Mouse (Mus musculus) embryonic facial prominence, embryonic 15.5 days (tissue): ENCODE data around the gene Tmem63a. TPM values are rescaled to one million over a fixed set of nuclear protein-coding genes. Genes with fewer than 3 reads are reported as not detected.
"Not testable (repeated sequence)": the region's sequence is repeated elsewhere in the genome, so short reads cannot be mapped to it uniquely, and the experiment has no call there.

ENCODE experiments used
- ATAC-seq: fragments of 200-750 bp; cut with Nextera tagmentation; 2 replicates; pipeline ENCODE4 v1.8.0; 2017; ENCODE audit warnings: low read depth, moderate TSS enrichment; ENCODE audit not compliant: insufficient number of reproducible peaks, low FRiP score, low TSS enrichment
- H3K27ac ChIP-seq: fragments of 300-500 bp; sonication (generic); replicated peaks from 2 replicates; pipeline ENCODE4 v1.5.1; 2015; ENCODE audit warnings: mild to moderate bottlenecking, inconsistent platforms
- H3K27me3 ChIP-seq: fragments of 300-500 bp; sonication (generic); 2 replicates; pipeline ENCODE4 v1.6.1; 2015; ENCODE audit warnings: inconsistent platforms
- H3K36me3 ChIP-seq: fragments of 300-500 bp; sonication (generic); 2 replicates; pipeline ENCODE4 v1.6.1; 2015; ENCODE audit warnings: mild to moderate bottlenecking, inconsistent platforms
- H3K4me1 ChIP-seq: fragments of 300-500 bp; sonication (generic); 2 replicates; pipeline ENCODE4 v1.6.1; 2015; ENCODE audit warnings: inconsistent platforms
- H3K4me2 ChIP-seq: fragments of 300-500 bp; sonication (generic); replicated peaks from 2 replicates; pipeline ENCODE4 v1.6.1; 2015; ENCODE audit warnings: mild to moderate bottlenecking, inconsistent platforms
- H3K4me3 ChIP-seq: fragments of 300-500 bp; sonication (generic); replicated peaks from 2 replicates; pipeline ENCODE4 v1.5.1; 2015; ENCODE audit warnings: mild to moderate bottlenecking, inconsistent platforms
- H3K9ac ChIP-seq: fragments of 300-500 bp; sonication (generic); 2 replicates; pipeline ENCODE4 v1.6.1; 2015; ENCODE audit warnings: inconsistent platforms
- H3K9me3 ChIP-seq: fragments of 300-500 bp; sonication (generic); replicated peaks from 2 replicates; pipeline ENCODE4 v1.6.1; 2016; ENCODE audit warnings: inconsistent platforms
- WGBS: fragments of 180-500 bp; shearing (Covaris S2); methylation state at CpG from one replicate; pipeline ENCODE4 v1.1.7; 2015; 5-methylcytosine and 5-hydroxymethylcytosine counted together
- polyA plus RNA-seq: library from polyadenylated mRNA; unstranded; fragments of >200 nt; fragmentation: Nextera tagmentation; extraction: Ambion mirVana; gene quantifications from 2 replicates; pipeline ENCODE4 v1.2.1, GENCODE M21; 2015

Gene Tmem63a
- polyA plus RNA-seq, 1 experiment from 2014 or later = 18.5 TPM

DNA sequence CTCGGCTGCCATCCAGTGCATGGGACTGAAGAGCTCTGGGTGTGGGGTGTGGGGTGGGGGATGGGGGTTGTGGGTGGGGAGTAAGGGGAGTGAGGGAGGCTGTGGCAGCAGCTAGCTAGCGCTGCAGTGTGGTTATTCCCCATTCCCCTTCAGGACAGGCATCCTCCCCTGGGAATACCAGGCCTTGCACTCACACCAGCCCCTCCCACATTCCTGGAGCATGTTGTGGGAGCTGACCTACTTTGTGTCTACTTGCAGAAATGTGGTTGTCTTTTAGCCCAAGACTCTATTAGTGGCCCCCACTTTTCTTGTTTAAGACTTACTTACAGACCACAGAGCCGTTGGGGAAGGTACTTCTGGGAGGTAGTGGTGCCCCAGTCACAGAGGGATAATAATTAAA lies 24.4 kb downstream of the Tmem63a start:
- H3K4me3 ChIP-seq = no peak overlapping the region
- H3K9ac ChIP-seq = no peak overlapping the region
- H3K4me2 ChIP-seq = no peak overlapping the region
- 32% methylated on average over 3 of the region's 3 CpGs for WGBS
- ATAC-seq = 0 out of 2 replicates have a peak, but pooled peaks have one; percentile 44
- no peaks in the 10 kb centered on the region for H3K9me3 ChIP-seq
- H3K36me3 ChIP-seq = peaks cover 76% of the 10 kb centered on the region
- H3K27me3 ChIP-seq = no peaks in the 10 kb centered on the region
- H3K27ac ChIP-seq = peak overlapping the region; percentile 39
- peaks cover 6% of the 10 kb centered on the region for H3K4me1 ChIP-seq

DNA sequence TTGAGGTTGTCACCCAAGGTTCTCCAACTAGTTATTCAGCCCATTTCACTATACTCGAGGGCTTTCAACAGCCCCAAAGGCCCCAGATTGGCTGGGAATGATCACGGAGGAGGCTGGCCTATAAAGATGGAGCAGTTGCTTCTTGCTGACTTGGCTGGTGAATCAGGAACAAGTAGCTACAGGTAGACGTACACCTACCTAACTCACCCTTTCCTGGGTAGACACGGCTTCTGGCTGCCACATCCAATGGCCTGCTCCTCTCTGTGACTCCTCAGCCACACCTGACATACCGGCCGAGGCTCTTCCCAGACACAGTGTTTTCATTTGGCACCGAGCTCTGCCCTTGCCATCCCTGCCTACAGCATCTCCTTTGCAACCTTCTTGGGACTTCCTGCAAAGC lies 25.1 kb downstream of the Tmem63a start:
- peaks cover 75% of the 10 kb centered on the region for H3K36me3 ChIP-seq
- no peak overlapping the region for H3K27ac ChIP-seq
- H3K4me3 ChIP-seq = no peak overlapping the region
- H3K27me3 ChIP-seq = no peaks in the 10 kb centered on the region
- WGBS = 77% methylated on average over 7 of the region's 7 CpGs
- H3K9me3 ChIP-seq = no peaks in the 10 kb centered on the region
- no peak overlapping the region for H3K4me2 ChIP-seq
- no peak overlapping the region for H3K9ac ChIP-seq
- ATAC-seq = no peak
- H3K4me1 ChIP-seq = peaks cover 6% of the 10 kb centered on the region

- no peaks in the 10 kb centered on the region for H3K27me3 ChIP-seq
- no peak overlapping the region for H3K4me2 ChIP-seq
- WGBS = 80% methylated on average over 10 of the region's 11 CpGs
- H3K4me3 ChIP-seq = no peak overlapping the region
- no peak overlapping the region for H3K27ac ChIP-seq
- H3K4me1 ChIP-seq = no peaks in the 10 kb centered on the region
- H3K36me3 ChIP-seq = peaks cover 42% of the 10 kb centered on the region
- H3K9ac ChIP-seq = no peak overlapping the region
- no peaks in the 10 kb centered on the region for H3K9me3 ChIP-seq
- ATAC-seq = no peak
Measured at GRCm38 (mm10) chr1:180972941-180973340, 30.8 kb downstream of the Tmem63a start.

DNA sequence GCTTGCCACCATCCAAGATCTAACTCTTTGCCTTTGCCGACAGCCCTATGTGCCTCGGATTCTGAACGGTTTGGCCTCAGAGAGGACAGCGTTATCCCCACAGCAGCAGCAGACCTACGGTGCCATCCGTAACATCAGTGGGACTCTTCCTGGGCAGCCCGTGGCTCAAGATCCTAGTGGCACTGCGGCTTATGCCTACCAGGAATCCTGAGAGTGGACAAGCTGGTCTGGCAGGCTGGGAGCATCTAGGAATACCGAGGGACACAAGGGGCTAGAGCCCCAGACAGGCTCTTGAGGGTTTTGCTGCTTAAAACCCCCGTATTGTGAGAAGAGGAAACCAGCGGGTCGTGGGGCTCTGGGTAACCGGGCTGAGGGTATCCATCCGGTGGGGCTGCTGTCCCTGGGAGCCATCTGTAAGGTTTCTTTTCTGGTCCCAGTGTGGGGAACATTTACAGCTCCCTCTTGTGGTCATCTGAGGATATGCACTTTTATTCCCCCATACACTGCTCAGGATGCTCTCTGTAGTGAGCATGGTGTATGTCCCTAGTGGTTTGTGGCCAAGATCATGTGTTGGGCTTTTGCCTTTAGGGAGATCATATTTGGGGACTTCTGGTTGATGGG lies 32.1 kb downstream of the Tmem63a start:
- H3K27ac ChIP-seq = no peak overlapping the region
- H3K9ac ChIP-seq = no peak overlapping the region
- peaks cover 34% of the 10 kb centered on the region for H3K36me3 ChIP-seq
- WGBS = 54% methylated on average over 14 of the region's 14 CpGs
- no peak overlapping the region for H3K4me2 ChIP-seq
- no peaks in the 10 kb centered on the region for H3K27me3 ChIP-seq
- 0 out of 2 replicates have a peak, but pooled peaks have one; percentile 48 for ATAC-seq
- no peaks in the 10 kb centered on the region for H3K4me1 ChIP-seq
- no peaks in the 10 kb centered on the region for H3K9me3 ChIP-seq
- no peak overlapping the region for H3K4me3 ChIP-seq

DNA sequence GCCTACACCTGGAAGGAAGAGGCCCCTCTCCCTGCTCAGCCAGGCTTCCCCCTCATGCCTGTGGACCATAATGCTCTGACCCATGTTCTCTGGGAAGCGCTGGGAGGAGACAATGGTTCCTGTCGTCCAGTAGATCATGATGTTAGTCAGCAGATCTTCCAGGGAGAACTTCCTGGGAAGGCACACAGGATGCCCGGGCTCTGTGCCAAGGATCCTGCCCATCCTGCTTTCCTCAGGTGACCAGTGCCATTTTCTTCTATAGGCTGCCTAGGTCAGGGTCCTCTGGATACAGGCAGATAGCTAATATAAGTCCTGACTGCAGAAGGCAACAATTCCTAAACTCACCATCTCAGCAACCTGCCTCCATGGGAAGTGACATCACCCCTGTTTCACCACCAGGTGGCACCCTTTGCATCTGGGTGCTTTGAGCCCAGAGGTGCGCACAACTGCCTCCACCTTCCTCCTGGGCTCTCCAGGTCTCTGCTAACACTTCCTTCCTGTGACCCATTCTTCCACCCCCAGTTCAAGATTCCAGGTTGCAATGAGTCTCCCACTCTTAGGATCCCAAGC lies 34.1 kb downstream of the Tmem63a start:
- Histone ChIP-seq H3K9me3 (no peaks in the 10 kb centered on the region), H3K9ac (no peak overlapping the region), H3K27me3 (no peaks in the 10 kb centered on the region), H3K4me3 (no peak overlapping the region), H3K27ac (no peak overlapping the region), H3K4me2 (no peak overlapping the region), H3K4me1 (0 out of 2 replicates have a peak, but pooled peaks cover 5% of the 10 kb centered on the region), H3K36me3 (peaks cover 22% of the 10 kb centered on the region)
- ATAC-seq = no peak
- 64% methylated on average over 4 of the region's 4 CpGs for WGBS

DNA sequence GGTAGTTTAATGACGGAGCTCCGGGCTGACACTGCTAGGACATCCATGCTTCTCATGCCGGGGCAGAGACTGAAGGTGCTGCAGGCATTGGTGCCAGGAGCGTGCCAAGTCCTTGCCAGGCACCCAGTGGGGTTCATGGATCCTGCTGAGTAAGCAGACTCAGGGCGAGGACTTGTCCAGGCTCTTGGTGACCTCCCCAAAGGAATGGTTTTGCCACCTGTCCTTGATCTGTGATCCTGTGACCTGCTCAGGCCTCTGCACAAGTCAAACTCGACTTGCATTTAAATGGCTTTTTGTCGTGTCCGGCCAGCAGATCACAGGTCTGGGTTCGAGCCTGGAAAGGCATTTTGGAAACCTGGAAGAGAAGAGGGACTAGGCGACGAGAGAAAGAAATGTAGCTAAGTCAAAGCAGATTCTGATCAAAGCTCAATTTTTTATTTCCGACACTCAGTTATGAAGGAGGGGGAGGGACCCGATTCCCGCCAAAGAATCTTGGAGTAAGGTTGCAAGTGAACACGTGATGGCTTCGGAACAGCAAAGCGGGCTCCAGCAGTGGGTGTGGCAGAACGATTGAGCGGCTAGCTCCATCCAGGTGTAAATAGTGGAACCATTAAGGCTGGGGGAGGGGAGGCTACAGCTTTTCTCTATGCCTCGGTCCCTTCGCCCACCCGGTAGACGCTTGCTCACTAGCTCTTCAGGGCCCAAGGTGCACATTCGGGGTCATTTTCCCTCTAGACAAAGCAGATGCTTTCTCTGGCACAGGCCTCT lies 37.5 kb downstream of the Tmem63a start:
- Histone ChIP-seq H3K27ac (no peak overlapping the region), H3K4me2 (no peak overlapping the region), H3K4me1 (0 out of 2 replicates have a peak, but pooled peaks cover 5% of the 10 kb centered on the region), H3K9ac (no peak overlapping the region), H3K27me3 (no peaks in the 10 kb centered on the region), H3K36me3 (no peaks in the 10 kb centered on the region), H3K4me3 (no peak overlapping the region), H3K9me3 (no peaks in the 10 kb centered on the region)
- WGBS = 72% methylated on average over 24 of the region's 24 CpGs
- no peak for ATAC-seq

DNA sequence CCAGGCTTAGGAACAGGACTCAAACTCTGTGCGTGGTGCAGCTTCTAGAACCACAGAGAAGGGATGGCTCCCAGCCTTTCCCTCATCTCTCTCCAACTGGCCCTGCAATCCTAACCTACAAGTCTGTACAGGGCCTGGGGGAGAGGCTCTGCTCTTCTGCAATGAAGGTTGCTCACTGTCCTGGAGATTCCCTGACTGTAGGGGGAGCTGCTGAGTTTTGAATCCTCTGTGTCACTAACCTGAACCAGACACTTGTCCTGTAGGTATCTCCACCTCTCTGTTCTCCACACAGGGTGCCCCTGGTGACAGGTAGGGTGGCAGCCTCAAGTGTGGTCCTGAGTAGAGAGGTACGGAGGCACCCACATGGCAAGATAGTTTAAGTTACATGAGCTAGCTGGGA lies 38.3 kb downstream of the Tmem63a start:
- 72% methylated on average over 2 of the region's 2 CpGs for WGBS

GRCm38 (mm10) chr1:180981298-180982046 lies 39.3 kb downstream of the Tmem63a start:
- H3K4me3 ChIP-seq, H3K4me2 ChIP-seq, H3K36me3 ChIP-seq, H3K9me3 ChIP-seq, H3K9ac ChIP-seq, H3K27ac ChIP-seq, ATAC-seq, H3K4me1 ChIP-seq, H3K27me3 ChIP-seq: not testable (repeated sequence)
- WGBS = 79% methylated on average over 7 of the region's 7 CpGs

More for the DNA sequence above, 38.3 kb downstream of the Tmem63a start:
- H3K4me2 ChIP-seq = no peak overlapping the region
- H3K4me3 ChIP-seq = no peak overlapping the region
- H3K27ac ChIP-seq = no peak overlapping the region
- H3K9ac ChIP-seq = no peak overlapping the region
- ATAC-seq = no peak
- 0 out of 2 replicates have a peak, but pooled peaks cover 5% of the 10 kb centered on the region for H3K4me1 ChIP-seq
- no peaks in the 10 kb centered on the region for H3K9me3 ChIP-seq
- H3K36me3 ChIP-seq = no peaks in the 10 kb centered on the region
- no peaks in the 10 kb centered on the region for H3K27me3 ChIP-seq

- ATAC-seq = no peak
Measured at GRCm38 (mm10) chr1:180986701-180987100, 44.6 kb downstream of the Tmem63a start.

DNA sequence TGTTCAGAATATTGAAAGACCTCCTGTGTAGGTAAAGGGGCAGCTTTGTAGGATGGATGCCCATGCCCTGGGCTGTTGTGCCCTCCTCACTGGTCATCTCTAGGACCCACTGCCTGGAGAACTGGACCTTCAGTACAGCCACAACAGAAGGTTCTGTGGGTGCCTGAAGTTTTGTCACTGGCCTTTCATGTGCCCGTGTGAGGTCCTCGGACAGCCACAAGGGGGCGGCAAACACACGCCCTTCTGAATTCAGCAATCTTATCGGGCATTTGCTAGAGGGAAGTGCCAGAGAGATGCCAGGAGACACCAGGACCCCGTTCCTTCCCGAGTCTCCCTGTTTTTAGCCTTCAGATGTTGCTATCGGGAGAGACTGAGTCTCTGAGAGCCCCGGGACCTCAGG lies 45.6 kb downstream of the Tmem63a start:
- WGBS = 3% methylated on average over 9 of the region's 9 CpGs
- no peak overlapping the region; the same call in 1 of the 2 replicates for H3K4me2 ChIP-seq
- no peaks in the 10 kb centered on the region for H3K36me3 ChIP-seq
- H3K27me3 ChIP-seq = no peaks in the 10 kb centered on the region
- no peak overlapping the region for H3K27ac ChIP-seq
- no peak overlapping the region for H3K9ac ChIP-seq
- ATAC-seq = no peak
- no peaks in the 10 kb centered on the region for H3K9me3 ChIP-seq
- H3K4me1 ChIP-seq = 0 out of 2 replicates have a peak, but pooled peaks cover 2% of the 10 kb centered on the region
- H3K4me3 ChIP-seq = no peak overlapping the region

More at GRCm38 (mm10) chr1:180986701-180987100, 44.6 kb downstream of the Tmem63a start:
- Histone ChIP-seq H3K4me3 (no peak overlapping the region), H3K9me3 (no peaks in the 10 kb centered on the region), H3K27ac (no peak overlapping the region), H3K9ac (no peak overlapping the region), H3K4me1 (0 out of 2 replicates have a peak, but pooled peaks cover 2% of the 10 kb centered on the region), H3K4me2 (no peak overlapping the region), H3K27me3 (no peaks in the 10 kb centered on the region), H3K36me3 (no peaks in the 10 kb centered on the region)
- WGBS = 86% methylated on average over 8 of the region's 8 CpGs

GRCm38 (mm10) chr1:180990671-180991070 lies 48.5 kb downstream of the Tmem63a start:
- no peaks in the 10 kb centered on the region for H3K36me3 ChIP-seq
- 0 out of 2 replicates have a peak, but pooled peaks cover 2% of the 10 kb centered on the region for H3K4me1 ChIP-seq
- no peak overlapping the region for H3K4me3 ChIP-seq
- no peaks in the 10 kb centered on the region for H3K9me3 ChIP-seq
- H3K27ac ChIP-seq = no peak overlapping the region
- H3K27me3 ChIP-seq = no peaks in the 10 kb centered on the region
- no peak overlapping the region for H3K9ac ChIP-seq
- ATAC-seq = no peak
- 56% methylated on average over 3 of the region's 3 CpGs for WGBS
- H3K4me2 ChIP-seq = no peak overlapping the region
